Mouse (Mus musculus) c-Kit-positive CD71-positive TER-119-negative erythroid progenitor cells, embryonic 14.5 days (primary cell): ENCODE results near the gene Calhm5.
A peak's percentile ranks its signal among the peaks of the same experiment; 100 is the strongest.

Experiments
- DNase-seq: peaks from one replicate; pipeline ENCODE4 v3.0.0-alpha.2; 2013; ENCODE audit warnings: low read depth

The Calhm5 gene

GRCm38 (mm10) chr10:34096418-34096883, at the start of gene Calhm5:
Calhm5 (minus strand) TSS chr10:34096519.
- DNase-seq: peak; percentile 3

GRCm38 (mm10) chr10:34141693-34142092, 45.4 kb upstream of the Calhm5 start:
- DNase-seq: no peak

GRCm38 (mm10) chr10:34139768-34140167, 43.4 kb upstream of the Calhm5 start:
- DNase-seq: no peak

GRCm38 (mm10) chr10:34138027-34138426, 41.7 kb upstream of the Calhm5 start:
- DNase-seq: no peak

- no peak for DNase-seq
Measured at GRCm38 (mm10) chr10:34136432-34136831, 40.1 kb upstream of the Calhm5 start.

- DNase-seq: no peak
Measured at GRCm38 (mm10) chr10:34131356-34131755, 35.0 kb upstream of the Calhm5 start.

- DNase-seq: no peak
Measured at GRCm38 (mm10) chr10:34128391-34128790, 32.1 kb upstream of the Calhm5 start.

GRCm38 (mm10) chr10:34127392-34128378, 31.4 kb upstream of the Calhm5 start, which contains the start of gene Calhm6:
Calhm6 (minus strand) TSS chr10:34127984.
- no peak for DNase-seq

GRCm38 (mm10) chr10:34118421-34118820, 22.1 kb upstream of the Calhm5 start:
- DNase-seq: no peak

- DNase-seq: no peak
Measured at GRCm38 (mm10) chr10:34117770-34118169, 21.5 kb upstream of the Calhm5 start.

- no peak for DNase-seq
Measured at GRCm38 (mm10) chr10:34117131-34117530, 20.8 kb upstream of the Calhm5 start.

GRCm38 (mm10) chr10:34111964-34112738, 15.8 kb upstream of the Calhm5 start:
- no peak for DNase-seq

GRCm38 (mm10) chr10:34110863-34111465, 14.6 kb upstream of the Calhm5 start:
- DNase-seq: no peak

- DNase-seq: no peak
Measured at GRCm38 (mm10) chr10:34095964-34096363, 355 bp downstream of the Calhm5 start.

- DNase-seq: no peak
Measured at GRCm38 (mm10) chr10:34095147-34095546, 1.2 kb downstream of the Calhm5 start.

GRCm38 (mm10) chr10:34091888-34092287, 4.4 kb downstream of the Calhm5 start:
- no peak for DNase-seq

- no peak for DNase-seq
Measured at GRCm38 (mm10) chr10:34090481-34090880, 5.8 kb downstream of the Calhm5 start.

GRCm38 (mm10) chr10:34089517-34089916, 6.8 kb downstream of the Calhm5 start:
- DNase-seq: no peak

GRCm38 (mm10) chr10:34088515-34088914, 7.8 kb downstream of the Calhm5 start:
- no peak for DNase-seq

- no peak for DNase-seq
Measured at GRCm38 (mm10) chr10:34086514-34086913, 9.8 kb downstream of the Calhm5 start.

GRCm38 (mm10) chr10:34074522-34075200, 21.7 kb downstream of the Calhm5 start:
- DNase-seq: no peak

- no peak for DNase-seq
Measured at GRCm38 (mm10) chr10:34071650-34072049, 24.7 kb downstream of the Calhm5 start.
